Mouse (Mus musculus) left cerebral cortex, adult 9 months (tissue): Measurements from ENCODE around the gene Ccpg1.

Experiments
- DNase-seq, 2 experiments: peaks; one replicate each; pipeline ENCODE4 v3.0.0; 2022; ENCODE audit warnings: low spot score in 2 of 2

Ccpg1 gene

DNA sequence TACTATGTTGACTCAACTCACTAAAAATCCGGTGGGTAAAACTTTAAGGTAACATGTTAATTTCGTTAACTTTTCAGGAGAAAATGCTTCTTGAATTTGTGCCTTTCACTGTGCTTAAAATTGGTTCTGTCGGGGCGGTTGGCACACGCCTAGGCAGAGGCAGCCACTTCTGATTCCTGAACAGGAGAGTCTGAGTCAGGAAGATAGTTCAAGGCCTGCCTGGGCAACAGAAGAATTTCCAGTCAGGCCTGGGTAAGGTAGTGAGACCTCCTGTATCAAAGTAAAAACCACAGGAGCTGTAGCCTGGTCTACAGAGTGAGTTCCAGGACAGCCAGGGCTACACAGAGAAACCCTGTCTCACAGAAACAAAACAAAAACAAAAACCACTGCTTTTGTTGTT is 7.3 kb downstream of the Ccpg1 start:
- DNase-seq, result no peak

DNA sequence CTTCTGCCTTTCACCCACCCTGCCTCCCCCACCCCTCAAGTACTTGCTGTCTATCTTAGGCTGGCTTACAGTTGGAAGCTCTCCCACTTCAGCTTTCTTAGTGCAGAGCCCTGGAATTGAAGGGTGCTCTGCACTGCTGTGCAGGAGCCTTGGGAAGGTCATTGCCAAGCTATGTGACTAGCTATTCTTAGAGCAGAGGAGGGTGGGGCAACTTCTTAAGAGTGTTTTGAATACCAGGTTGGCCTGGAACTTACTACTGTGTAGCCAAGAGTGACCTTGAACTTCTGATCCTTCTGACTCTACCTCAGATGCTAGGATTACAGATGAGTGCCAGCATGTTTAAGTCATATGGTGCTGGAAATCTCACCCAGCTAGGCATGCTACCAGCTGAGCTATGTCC is 10.9 kb downstream of the Ccpg1 start:
- DNase-seq, result no peak

DNA sequence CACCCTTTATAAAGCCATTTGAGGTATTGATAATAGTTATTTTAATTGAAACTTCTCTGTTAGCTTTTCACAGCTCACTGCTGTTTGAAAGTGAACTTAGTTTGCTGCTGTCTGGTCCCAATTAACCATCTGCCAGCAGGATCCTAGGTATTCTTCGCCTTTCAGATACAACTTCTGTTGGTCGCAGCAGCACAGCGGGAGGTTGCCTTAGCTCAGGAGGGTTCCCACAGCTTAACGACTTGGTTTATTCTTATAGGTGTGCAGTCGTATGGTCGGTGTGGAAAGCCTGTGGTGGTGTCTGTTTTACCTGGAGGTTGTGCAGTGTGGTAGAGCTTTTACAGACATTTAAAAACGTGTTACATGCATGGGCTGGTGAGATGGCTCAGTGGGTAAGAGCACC is 11.6 kb downstream of the Ccpg1 start:
- DNase-seq, result no peak

DNA sequence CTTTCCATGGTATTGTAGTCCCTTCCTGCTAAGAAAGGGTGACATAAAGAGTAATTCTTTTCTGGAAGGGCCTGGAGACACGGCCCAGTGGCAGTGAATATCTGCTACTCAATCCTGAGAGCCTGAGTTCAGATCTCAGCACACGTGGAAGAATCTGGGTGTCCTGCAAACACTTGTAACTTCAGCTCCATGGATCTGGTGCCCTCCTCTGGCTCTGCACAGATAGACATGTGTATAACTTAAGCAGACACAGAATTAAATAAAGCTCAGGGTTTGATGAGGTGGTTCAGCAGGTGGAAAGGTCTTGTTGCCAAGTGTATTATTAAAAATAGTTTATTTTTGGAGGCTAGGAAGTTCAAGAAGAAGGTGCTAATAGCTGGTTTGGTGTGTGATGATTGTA is 15.3 kb downstream of the Ccpg1 start:
- DNase-seq, result no peak

DNA sequence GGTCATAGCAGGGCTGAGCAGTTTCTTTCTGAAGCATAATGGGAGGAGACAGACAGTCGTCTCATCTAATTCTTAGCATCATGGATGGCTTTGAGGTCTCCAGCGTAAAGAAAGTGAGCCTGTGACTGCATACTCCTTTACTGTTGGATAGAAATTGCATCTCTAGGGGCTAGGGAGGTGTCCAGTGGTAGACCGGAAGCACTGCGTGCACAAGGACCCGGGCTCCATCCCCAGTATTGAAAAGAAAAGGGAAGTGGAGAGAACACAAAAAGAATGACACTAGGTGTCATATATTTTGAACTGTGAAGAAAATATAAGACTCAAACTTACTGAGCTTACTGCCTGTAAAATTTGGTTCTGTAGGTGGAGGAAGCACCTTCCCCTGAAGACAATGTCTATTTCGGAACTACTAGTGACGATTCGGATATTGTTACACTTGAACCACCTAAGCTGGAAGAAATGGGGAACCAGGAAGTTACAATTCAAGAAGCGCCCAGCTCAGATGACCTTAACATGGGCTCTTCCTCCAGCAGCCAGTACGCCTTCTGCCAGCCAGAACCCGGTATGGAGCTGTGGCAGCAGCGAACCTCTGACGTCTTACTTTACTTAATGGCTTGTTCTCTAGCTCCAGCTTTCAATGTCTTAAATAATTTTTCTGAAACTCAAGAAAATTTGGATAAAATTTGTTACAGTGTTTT is 16.2 kb downstream of the Ccpg1 start:
- no peak for DNase-seq

DNA sequence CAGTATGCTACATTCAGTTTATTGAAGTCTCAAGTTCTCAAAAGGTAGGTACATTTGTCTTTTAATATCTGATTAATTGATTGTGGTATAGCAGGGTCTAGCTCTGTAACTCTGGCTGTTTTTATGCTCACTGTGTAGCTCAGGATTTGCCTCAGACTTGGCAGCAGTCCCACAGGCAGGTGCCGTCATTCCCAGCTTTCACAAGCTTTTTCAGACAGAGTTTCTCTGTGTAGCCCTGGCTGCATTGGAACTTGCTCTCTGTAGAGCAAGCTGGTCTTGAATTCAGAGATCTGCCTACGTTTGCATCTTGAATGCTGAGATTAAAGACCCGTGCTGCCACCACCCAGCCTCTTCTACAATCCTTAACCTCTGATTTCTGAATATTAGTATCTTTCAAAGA is 16.9 kb downstream of the Ccpg1 start:
- DNase-seq, result no peak

DNA sequence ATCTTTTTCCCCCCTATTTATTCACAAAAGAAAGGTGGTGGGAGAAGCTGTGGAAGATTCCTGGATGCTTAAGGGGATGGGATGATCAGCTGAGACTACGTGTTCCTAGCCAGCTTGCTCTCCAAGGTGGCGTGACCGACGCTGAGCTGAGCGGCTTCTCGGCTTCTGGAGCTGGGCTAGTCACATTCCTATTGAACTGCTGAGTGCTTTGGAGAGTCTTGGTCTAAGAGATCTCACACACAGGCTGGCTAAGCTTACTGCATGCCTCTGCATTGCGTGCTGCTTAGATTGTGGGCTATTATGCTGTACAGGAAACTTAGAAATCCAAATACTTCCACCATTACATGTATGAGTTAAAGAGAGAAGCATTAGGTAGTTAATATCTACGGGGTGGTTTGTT is 18.8 kb downstream of the Ccpg1 start:
- DNase-seq, result no peak

DNA sequence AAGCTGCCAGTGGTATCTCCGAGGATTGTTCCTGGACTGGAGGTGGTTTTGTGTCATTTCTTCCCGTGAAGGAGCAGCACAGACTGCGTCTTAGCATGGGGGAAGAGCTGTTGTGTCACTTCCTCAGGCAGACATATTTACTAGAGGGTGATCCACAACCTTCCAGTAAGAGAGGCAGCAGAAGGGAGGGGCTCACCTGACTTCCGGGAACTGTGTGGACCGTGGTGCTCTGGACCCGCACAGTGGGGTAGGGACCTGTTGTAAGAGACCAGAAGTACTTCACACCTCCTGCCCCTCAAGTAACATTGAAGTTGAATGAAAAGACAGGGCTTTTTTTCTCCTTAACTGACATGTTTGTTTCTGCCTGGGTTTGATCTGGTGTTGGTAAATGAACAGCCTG is 19.9 kb downstream of the Ccpg1 start:
- no peak for DNase-seq

DNA sequence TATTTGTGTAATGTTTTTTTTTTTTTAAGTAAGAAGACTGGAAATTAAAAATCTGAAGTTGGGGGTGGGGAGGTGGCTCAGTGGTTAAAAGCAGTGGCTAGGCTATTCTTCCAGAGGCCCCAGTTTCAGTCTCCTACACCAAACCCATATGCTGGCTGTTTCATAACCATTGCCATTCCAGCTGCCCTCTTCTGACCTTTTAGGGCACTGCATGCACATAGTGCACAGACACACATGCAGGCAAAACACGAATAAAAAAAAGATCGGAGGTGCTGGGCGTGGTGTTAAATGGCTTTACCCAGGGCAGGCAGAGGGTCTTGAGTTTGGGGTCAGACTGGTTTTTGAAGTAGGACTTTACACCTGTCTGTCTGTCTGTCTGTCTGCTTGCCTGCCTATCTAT is 20.9 kb downstream of the Ccpg1 start:
- no peak for DNase-seq

DNA sequence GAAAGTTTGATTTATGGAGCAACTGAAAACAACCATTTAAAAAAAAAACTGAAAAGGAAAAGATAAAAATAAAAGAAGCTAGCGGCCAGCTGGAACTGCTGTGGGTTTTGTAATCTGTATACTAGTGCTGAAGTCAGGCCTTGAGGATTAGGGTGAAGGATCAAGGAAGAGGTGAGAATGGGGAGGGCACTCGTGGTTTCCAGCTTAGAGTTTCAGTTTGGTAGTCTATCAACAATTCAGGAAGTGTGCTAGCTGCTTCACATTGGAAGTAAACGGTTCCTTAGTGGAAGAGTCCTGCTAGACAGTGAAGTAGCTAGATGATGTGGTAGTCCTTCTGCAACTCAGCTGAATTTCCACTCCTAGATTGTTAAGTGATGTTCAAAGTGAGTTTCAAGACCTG is 23.2 kb downstream of the Ccpg1 start:
- DNase-seq, result no peak

DNA sequence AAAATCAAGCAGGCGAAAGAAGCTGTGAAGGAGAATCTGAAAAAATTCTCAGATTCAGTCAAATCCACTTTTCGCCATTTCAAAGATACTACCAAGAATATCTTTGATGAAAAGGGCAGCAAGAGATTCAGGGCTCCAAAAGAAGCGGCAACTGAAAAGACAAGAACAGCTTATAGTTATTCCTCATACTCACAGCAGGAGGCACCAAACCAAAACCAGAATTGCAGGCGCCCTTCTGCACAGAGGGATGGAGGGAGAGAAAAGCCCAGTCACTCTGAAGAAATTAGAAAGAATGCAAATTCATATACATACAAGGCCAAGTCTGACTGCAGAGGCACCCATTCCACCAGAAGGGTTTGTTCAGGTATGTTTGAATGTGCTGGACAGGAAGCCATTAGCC is 27.4 kb downstream of the Ccpg1 start:
- no peak for DNase-seq

DNA sequence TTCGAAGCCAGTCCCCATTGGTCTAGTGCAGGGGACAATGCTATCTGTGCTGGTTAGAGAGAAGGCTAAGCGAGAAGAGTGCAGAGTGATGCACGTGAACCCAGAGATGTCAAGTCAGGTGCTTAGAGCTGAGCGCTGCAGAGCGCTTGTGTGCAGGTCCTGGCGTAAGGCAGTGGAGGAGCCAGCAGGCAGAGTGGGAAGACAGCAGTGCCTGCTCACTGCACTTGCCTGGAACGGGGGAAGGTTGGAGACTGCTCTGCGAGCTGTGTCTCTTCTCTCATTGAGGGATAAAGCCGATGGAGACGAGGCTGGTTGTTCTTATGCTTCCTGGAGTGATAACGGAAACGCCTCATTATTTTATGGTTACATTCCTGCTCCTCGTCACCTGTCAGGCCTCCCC is 29.5 kb downstream of the Ccpg1 start:
- no peak for DNase-seq

DNA sequence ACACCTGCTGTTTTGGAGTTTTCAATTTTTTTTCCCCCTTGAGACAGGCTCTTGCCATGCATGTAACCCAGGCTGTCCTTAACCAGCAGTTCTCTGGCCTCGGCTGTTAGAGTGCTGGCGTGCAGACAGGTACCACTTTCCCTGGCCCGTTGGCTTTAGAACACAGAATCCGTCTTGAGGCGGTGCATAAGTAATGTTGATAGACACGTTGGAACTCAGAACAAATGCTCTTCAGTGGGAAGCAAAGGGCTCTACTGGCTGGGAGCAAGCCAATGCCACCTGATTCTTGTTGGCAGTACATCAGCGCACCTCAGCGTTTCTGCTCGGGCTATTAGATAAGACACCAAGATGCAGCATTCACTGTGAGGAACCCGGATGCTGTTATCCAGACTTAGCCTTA is 34.6 kb downstream of the Ccpg1 start:
- DNase-seq, result no peak

DNA sequence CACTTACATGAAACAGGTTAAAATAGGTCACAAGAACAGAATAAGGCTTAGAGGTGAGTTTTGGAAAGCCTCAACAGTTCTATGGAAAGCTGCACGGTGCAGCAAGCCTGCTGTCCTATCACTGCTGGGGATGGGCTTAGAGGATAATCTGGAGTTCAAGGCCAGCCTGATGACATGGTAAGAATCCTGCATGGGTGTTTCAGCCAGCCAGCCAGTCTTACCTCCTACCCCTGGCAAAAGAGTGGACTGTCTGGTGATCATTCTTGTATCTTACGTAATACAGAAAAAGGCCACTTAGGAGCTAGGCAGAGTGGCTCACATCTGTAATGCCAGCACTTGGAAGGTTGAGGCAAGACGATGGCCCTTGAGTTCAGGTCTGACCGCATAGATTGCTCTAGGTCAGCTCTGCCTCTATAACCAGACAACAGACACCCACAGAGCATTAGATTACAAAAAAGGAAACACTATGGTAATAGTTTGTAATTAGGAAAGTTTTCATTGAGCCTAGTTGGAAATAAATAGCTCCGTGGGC is 35.4 kb downstream of the Ccpg1 start:
- DNase-seq, result no peak

DNA sequence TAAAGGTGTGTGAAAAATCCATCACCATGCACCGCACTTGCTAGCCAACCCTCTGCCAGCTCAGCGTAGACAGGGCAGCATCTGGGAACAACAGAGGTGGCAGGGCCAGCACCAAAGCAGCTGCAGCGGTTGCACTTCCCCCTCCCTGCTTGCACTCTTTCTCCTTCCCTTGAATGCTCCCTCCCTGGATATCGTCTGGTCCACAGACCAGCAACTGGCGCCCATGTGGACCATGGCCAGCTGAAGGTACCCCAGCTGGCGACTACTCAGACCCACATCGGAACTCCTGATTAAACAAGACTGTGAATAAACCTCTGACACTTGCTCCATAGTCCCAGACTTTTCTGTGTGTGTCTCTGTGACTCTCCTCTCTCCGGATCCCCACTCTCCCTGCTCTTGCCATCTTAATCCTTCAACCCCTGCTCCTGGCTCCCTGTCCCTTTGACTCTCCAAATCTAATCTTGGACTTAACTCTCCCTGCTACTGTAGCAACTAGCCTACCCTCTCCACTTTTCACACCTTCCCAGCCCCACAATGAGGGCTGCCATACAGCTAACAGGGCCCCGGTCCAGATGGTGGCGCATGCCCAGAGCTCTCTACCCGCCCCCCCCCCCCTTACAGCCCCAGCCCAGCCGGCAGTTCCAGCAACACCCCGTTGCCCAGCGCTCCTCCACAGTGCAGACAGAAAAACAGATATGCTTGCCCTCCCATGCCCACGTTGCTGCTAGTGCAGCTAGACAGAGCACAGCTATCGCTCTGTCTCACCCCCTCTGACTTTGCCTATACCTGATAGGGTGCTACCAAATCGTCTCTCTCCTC is 40.8 kb downstream of the Ccpg1 start:
- peak in 1 of 2 experiments; percentile 24 for DNase-seq

DNA sequence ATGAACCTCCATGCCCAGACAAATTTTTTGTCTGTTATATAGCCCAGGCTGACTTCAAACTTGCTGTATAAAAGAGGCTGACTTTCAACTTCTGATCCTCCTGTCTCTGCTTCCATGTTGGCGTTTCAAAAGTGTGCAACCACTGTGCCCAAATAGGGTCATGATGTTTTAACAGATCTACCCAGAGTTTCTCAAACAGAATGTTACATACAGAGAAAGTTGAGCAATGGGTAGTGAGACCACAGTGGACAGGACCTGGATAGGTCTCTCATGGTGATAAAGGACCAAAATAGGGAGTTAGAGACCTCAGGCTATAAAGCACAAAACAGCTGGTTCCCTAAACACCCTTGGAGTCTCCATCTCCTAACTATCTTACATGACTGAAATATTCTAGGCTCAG is 45.2 kb downstream of the Ccpg1 start:
- no peak for DNase-seq

DNA sequence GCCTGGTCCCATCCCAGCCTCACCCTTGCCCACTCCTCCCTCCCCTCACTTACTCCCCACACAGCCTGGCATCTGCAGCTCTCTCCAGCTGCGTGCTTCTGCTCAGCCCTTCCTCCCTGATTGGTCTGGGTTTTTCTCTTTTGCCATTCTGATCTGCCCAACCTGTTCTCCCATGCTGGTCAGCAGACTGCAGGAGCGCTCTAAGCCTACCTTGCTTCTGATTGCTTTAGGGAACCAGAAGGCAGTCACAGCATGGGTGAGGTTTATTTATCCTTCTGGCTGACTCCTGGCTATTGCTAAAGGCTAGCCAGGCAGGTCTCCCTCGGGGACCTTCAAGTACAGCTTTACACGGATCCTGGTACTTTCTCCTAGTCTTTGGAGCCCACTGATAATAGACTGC is 46.2 kb downstream of the Ccpg1 start:
- DNase-seq, result no peak

DNA sequence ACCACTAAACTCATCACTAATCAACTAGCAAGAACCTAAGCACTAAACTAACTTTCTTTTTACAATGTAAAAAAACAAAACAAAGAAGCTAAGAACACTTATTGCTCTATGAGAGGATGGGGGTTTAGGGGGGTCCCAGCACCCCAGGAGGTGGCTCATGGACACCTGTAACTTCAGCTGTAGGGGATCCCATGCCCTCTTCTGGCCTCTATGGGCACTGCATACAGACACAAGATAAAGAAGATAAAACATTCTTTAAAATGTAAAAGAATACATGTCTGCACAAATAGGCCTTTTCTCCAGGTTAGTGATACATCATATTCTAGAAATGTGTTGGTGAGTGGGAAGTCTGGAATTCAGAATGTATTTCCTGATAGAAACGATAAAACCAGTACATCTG is 48.2 kb downstream of the Ccpg1 start:
- no peak for DNase-seq

DNA sequence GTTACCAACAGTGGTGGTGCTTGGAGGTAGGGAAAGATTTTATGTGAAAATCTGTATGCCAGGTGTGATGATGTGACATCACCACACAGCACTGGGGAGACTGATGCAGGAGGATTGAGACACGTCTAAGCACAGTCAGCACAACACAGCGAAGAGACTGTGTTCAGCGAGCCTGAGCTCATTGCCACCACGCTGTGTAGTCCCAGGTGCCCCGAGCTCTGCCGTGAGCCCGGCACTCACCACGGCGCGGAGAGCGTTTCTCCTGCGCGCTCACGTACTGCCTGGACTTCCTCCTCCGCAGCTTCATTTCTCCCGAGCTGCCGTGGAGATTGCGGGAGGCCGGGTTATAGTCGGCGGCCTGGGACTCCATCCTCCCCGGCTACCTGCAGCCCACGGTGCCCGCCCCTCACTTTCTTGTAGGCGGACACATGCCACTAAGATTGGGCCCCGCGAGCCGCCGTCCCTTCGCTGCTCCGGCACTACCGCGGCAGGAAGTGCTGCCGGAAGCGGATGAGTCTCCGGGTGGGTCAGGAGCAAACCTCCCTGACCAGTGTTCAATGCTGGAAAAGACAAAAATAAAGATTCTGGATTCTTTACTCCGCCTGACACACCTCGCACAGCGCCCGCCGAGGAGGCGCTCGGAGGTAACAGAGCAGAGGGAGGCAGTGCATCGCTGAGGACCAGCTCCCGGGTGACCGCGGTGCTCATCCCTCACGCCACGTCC is 54.2 kb downstream of the Ccpg1 start:
- peak; percentile 69 to 93 for DNase-seq

DNA sequence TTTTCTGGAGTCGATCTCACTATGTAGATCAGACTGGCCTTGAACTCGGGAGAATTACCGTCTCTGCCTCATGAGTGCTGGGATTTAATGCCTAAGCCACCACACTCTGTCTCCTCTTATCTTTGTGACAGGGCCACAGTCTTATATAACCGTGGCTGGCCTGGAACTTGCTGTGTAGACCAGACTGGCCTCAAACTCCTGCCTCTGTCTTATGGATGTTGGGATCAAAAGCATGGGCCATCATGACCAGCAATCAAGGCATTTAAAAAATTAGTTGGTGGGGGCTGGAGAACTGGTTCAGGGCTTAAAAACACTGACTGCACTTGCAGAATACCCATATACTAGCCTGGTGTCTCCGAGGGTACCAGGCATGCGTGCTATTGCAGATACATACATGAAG is 54.9 kb downstream of the Ccpg1 start, which contains the start of gene Pigb:
Gene Pigb, minus strand, starts transcription at position 299 of the 400 bp plus-strand sequence.
- DNase-seq, result no peak

DNA sequence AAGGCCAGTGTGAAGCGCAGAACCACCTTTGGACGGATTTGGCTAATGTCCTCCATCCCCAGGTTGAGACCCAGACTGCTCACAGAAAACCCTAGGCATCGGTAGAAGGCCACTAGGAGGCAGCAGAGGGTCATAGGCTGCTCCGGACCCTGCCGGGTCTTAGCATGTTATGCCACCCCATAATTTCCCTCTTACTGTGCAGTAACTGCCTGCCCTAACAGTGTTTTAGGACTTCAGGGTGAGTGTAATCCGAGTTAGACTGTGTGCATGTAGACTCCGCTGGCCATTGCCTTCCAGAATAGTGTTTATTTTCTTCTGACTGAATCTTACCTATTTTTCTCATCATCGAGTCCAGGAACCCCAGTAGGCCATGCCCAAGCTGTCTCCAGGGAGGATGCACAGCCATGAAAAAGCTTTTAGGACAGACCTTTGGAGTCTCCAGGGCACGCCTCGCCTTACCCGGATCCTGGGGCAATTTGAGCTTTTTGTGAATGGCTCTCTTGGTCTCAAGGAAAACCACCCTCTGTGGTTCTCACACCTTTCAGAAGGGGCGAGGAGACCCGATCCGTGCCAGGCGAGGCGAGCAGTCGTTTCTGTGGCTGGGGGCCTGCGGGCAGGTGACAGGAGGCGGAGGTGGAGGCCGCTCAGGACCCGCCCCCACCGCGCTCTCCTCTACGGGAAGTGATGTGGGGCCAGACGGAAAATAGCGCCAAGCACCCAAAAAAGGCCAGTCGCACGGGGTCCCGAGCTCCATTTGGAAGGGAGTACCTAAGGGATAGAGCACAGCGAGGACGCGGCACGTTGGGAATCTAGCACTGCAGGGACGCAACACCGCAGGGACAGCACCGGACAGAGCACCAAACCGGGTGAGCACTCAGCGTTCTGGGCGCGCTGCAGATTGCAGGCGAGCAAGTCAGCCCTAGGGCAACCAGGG is 59.2 kb downstream of the Ccpg1 start, which contains the start of gene Rab27a:
Gene Rab27a, plus strand, starts transcription at position 709 of the 934 bp plus-strand sequence.
- peak in 1 of 2 experiments; percentile 83 for DNase-seq
